10 mouse cellular contexts compared by ENCODE assay signal in the genomic region with DNA sequence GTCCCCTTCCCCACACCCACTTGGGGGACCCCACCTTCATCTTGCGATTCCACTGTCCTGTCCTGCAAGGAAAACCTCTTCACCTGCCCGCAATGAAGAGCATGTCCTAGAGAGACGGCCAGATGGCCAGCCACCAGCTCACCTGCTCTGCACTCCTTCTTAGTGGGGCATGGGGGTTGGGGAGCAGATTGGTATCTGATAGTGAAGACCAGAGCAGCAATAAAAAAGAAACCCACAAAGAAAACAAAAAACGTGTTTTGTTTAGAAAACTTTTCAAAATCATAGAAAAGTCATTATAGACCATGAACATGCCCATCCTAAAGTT. TPM values are rescaled to one million over a fixed set of nuclear protein-coding genes. Genes with fewer than 3 reads are reported as not detected.
DNase-seq lines count a peak whose midpoint lies in the region; ATAC-seq and TF ChIP-seq lines count a peak whose summit lies in the region.
"Had no signal": no experiment of that assay in that cellular context is flagged by ENCODE, and none has a peak within 500 bp of the region (broad histone marks: within the 10 kb centered on the region; RNA-seq: fewer than 3 reads in every experiment).

No protein-coding gene starts in this region.

- no peak for TF ChIP-seq CTCF in layer of hippocampus, adult 2 months (conservative IDR thresholded peaks at IDR 0.05)

- H3K4me2 ChIP-seq in neural tube, embryonic 14.5 days (ENCODE audit: low read depth, low read length), result peak overlapping the region; percentile 18; the same call in 1 of the 2 replicates

- peak; percentile 74 for ATAC-seq in cerebellum, adult (ENCODE audit: insufficient number of reproducible peaks, low FRiP score, low TSS enrichment)
- no peak for ATAC-seq in neural tube, embryonic 14.5 days (ENCODE audit: low read depth)

- DNase-seq in cerebellum, adult 11-12 months, result no peak
- no peak for DNase-seq in layer of hippocampus, adult 2 months (ENCODE audit: low spot score in 2 of 2)
- no peak for DNase-seq in layer of hippocampus, postnatal 14 days (ENCODE audit: low spot score in 2 of 2)
- no peak for DNase-seq in limb, embryonic 10.5 days (ENCODE audit: low spot score)
- DNase-seq in gastrocnemius, postnatal 10 days, result no peak
- DNase-seq in spleen, postnatal 4 days (ENCODE audit: low spot score in 2 of 2), result no peak

- WGBS in limb, embryonic 10.5 days, result 10% methylated on average over 4 of the region's 4 CpGs
- WGBS in neural tube, embryonic 14.5 days, result 7% methylated on average over 4 of the region's 4 CpGs

- peaks cover 29% of the 10 kb centered on the region for H3K4me1 ChIP-seq in limb, embryonic 10.5 days
- H3K4me1 ChIP-seq in neural tube, embryonic 14.5 days (ENCODE audit: control insufficient read depth, insufficient read depth, low read length), result no peaks in the 10 kb centered on the region

- H3K27me3 ChIP-seq in limb, embryonic 10.5 days (ENCODE audit: low read depth, poor library complexity, severe bottlenecking), result peaks cover 57% of the 10 kb centered on the region
- peaks cover 20% of the 10 kb centered on the region for H3K27me3 ChIP-seq in neural tube, embryonic 14.5 days (ENCODE audit: control insufficient read depth, insufficient read depth, low read length)

- H3K36me3 ChIP-seq in limb, embryonic 10.5 days, result no peaks in the 10 kb centered on the region
- no peaks in the 10 kb centered on the region for H3K36me3 ChIP-seq in neural tube, embryonic 14.5 days (ENCODE audit: control insufficient read depth, insufficient read depth, low read length)

- peak overlapping the region; percentile 45 for H3K4me3 ChIP-seq in layer of hippocampus, adult 2 months
- H3K4me3 ChIP-seq in limb, embryonic 10.5 days, result peak overlapping the region; percentile 24
- no peak overlapping the region for H3K4me3 ChIP-seq in neural tube, embryonic 14.5 days (ENCODE audit: low read depth, low read length)

- H3K9me3 ChIP-seq in limb, embryonic 10.5 days (replicated peaks), result no peaks in the 10 kb centered on the region
- no peaks in the 10 kb centered on the region for H3K9me3 ChIP-seq in neural tube, embryonic 14.5 days (ENCODE audit: control insufficient read depth, low read length)

- H3K9ac ChIP-seq in neural tube, embryonic 14.5 days (replicated peaks; ENCODE audit: low read depth, low read length), result no peak overlapping the region

- peak overlapping the region; percentile 57; the same call in 1 of the 2 replicates for H3K27ac ChIP-seq in layer of hippocampus, adult 2 months
- no peak overlapping the region for H3K27ac ChIP-seq in limb, embryonic 10.5 days
- H3K27ac ChIP-seq in neural tube, embryonic 14.5 days (ENCODE audit: low read depth, low read length), result no peak overlapping the region

RNA-seq across cellular contexts. Expression of a gene that starts 40.4 kb away (rescaled TPM):
- 10 to 100 TPM; 96.6 to 99.5 TPM for total RNA-seq in layer of hippocampus, adult 2 months (2021)
- 100 to 1,000 TPM in 1 of 2 experiments, 10 to 100 TPM in 1; 96.7 to 100 TPM for total RNA-seq in layer of hippocampus, postnatal 14 days (2021)
- 33.7 and 48.4 TPM in 2 replicates for polyA plus RNA-seq in limb, embryonic 10.5 days (2016; fragmentation: Nextera tagmentation; extraction: Ambion mirVana)
- polyA plus RNA-seq in neural tube, embryonic 14.5 days (2014; fragmentation: Nextera tagmentation; extraction: Ambion mirVana), result 0.84 and 1.2 TPM in 2 replicates
- 1 to 10 TPM in 1 of 2 experiments, under 1 TPM in 1; 0.59 to 1.2 TPM for total RNA-seq in gastrocnemius, postnatal 10 days (2021)
- total RNA-seq: hematopoietic stem cell, adult 5-6 weeks had no signal
- polyA plus RNA-seq: stomach, embryonic 14.5 days had no signal

Comparison
In these comparisons a context has a peak if more than half of its experiments do, and no peak if none do; other contexts are left out.
1. RNA of a gene that starts 40.4 kb away (total RNA-seq): 96.7 to 100 TPM in layer of hippocampus, postnatal 14 days and 96.6 to 99.5 TPM in layer of hippocampus, adult 2 months; 0.59 to 1.2 TPM in gastrocnemius, postnatal 10 days; every median in the first group is over 10 times any median in the second.